24 mouse cellular contexts compared by ENCODE assay signal in the genomic region with DNA sequence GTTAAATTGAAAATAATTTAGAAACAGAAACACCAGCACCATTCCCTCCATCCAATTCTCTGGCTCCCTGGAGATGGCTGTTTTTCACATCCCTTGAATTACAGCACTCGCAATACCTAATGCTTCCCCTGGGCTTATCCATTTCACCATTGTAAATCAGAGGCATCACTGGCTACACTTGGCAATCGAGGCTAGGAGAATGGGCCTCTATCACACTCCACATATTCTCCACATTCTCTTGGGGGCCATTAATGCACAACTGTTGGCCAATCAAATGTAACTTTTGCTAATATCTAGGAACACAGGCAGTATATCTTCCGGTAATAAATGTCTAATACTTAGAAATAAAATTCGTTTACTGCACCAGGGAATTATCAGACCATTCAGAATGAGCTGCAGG. TPM values are rescaled to one million over a fixed set of nuclear protein-coding genes. Genes with fewer than 3 reads are reported as not detected.
"Had no signal": no experiment of that assay in that cellular context is flagged by ENCODE, and none has a peak within 500 bp of the region (broad histone marks: within the 10 kb centered on the region; RNA-seq: fewer than 3 reads in every experiment).

No protein-coding gene starts in this region.

- H3K4me2 ChIP-seq: kidney, embryonic 15.5 days; limb, embryonic 12.5 days; liver, embryonic 13.5 days; midbrain, embryonic 12.5 days; midbrain, embryonic 15.5 days; stomach, embryonic 15.5 days had no signal

- H3K27ac ChIP-seq: kidney, embryonic 15.5 days; limb, embryonic 12.5 days; liver, embryonic 13.5 days; midbrain, embryonic 12.5 days; midbrain, embryonic 15.5 days; stomach, embryonic 15.5 days had no signal

- H3K4me3 ChIP-seq: kidney, embryonic 15.5 days; limb, embryonic 12.5 days; liver, embryonic 13.5 days; midbrain, embryonic 12.5 days; midbrain, embryonic 15.5 days; stomach, embryonic 15.5 days had no signal

- H3K27me3 ChIP-seq: kidney, embryonic 15.5 days; limb, embryonic 12.5 days; liver, embryonic 13.5 days; midbrain, embryonic 12.5 days; midbrain, embryonic 15.5 days; stomach, embryonic 15.5 days had no signal

- H3K4me1 ChIP-seq: kidney, embryonic 15.5 days; limb, embryonic 12.5 days; liver, embryonic 13.5 days; midbrain, embryonic 12.5 days; midbrain, embryonic 15.5 days; stomach, embryonic 15.5 days had no signal

- DNase-seq: kidney, adult 8-10 months; kidney, postnatal 10 days; kidney, postnatal 36 days; layer of hippocampus, postnatal 36 days; liver, embryonic 13.5 days; lung, adult 2 months; lung, postnatal 14 days; lung, postnatal 4 days; right cerebral cortex, adult 18-20 months; right cerebral cortex, postnatal 25 days; spleen, adult 18-20 months; thymus, postnatal 25 days had no signal

- H3K9me3 ChIP-seq: liver, embryonic 13.5 days; midbrain, embryonic 15.5 days; stomach, embryonic 15.5 days had no signal

- H3K9ac ChIP-seq: kidney, embryonic 15.5 days; limb, embryonic 12.5 days; liver, embryonic 13.5 days; midbrain, embryonic 12.5 days; midbrain, embryonic 15.5 days; stomach, embryonic 15.5 days had no signal

- H3K36me3 ChIP-seq: kidney, embryonic 15.5 days; limb, embryonic 12.5 days; liver, embryonic 13.5 days; midbrain, embryonic 12.5 days; midbrain, embryonic 15.5 days; stomach, embryonic 15.5 days had no signal

- ATAC-seq: intestine, postnatal 0 days; midbrain, embryonic 15.5 days had no signal

RNA-seq across cellular contexts. Expression of gene Gabrr3, which starts 56.4 kb away (rescaled TPM):
- total RNA-seq: layer of hippocampus, postnatal 36 days; liver, adult 2 months; megakaryocyte progenitor cell, adult 5-6 weeks; megakaryocyte-erythroid progenitor cell, adult 5-6 weeks had no signal
- polyA plus RNA-seq: intestine, postnatal 0 days; kidney, embryonic 15.5 days; liver, adult 2 months; liver, embryonic 13.5 days; liver, embryonic 16.5 days; lung, adult 2 months; lung, embryonic 16.5 days; stomach, embryonic 15.5 days; thymus, postnatal 0 days had no signal
